ENCODE assay signal across 9 mouse cellular contexts in the genomic region with DNA sequence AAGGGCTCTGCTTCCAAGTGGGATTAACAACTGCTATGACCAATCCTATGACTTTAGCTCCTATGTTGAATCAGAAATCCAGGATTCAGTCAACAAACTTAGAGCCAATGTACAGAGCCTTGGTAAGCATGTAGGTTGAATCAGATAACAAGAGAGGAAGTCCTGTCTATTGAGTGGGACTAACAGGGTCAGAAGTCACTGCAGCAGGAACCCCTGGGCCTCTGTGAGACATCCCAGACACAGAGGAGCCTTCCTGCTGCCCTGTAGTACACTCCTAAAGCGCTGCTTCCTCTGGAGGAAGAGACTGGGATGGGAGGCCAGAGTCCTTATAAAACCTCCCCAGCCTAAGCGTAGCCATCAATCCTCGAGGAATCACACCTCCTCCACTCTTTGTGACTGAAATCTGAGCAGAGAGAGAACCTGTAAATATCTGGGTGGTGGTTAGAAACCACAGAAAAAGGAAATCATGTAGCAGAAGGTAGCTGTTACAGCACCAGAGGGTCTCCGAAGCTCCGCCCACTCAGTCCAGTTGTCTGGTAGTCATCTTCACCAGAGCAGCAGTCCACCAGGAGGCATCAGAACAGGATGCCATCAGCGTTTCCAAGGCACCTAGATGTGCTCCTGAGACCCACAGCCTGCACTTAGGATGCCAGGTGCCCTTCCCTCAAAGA. TPM values are rescaled to one million over a fixed set of nuclear protein-coding genes. Genes with fewer than 3 reads are reported as not detected.
DNase-seq lines count a peak whose midpoint lies in the region; ATAC-seq and TF ChIP-seq lines count a peak whose summit lies in the region.
"Had no signal": no experiment of that assay in that cellular context is flagged by ENCODE, and none has a peak within 500 bp of the region (broad histone marks: within the 10 kb centered on the region; RNA-seq: fewer than 3 reads in every experiment).

No protein-coding gene starts in this region.

- H3K4me2 ChIP-seq in lung, embryonic 16.5 days (ENCODE audit: low read depth, low read length): no peak overlapping the region

- TF ChIP-seq CTCF in lung, adult 2 months (IDR thresholded peaks at IDR 0.05; ENCODE audit: insufficient read depth, low read length): no peak

- H3K36me3 ChIP-seq in lung, embryonic 16.5 days (ENCODE audit: control insufficient read depth, insufficient read depth, low read length): no peaks in the 10 kb centered on the region
- H3K36me3 ChIP-seq in embryonic facial prominence, embryonic 10.5 days (replicated peaks): no peaks in the 10 kb centered on the region

- WGBS in lung, embryonic 16.5 days: 49% methylated on average over 6 of the region's 6 CpGs
- 41% methylated on average over 6 of the region's 6 CpGs for WGBS in lung, adult 2 months
- 55% methylated on average over 6 of the region's 6 CpGs for WGBS in embryonic facial prominence, embryonic 10.5 days

- DNase-seq in lung, adult 2 months: no peak
- peak; percentile 30 for DNase-seq in embryonic facial prominence, embryonic 10.5 days (ENCODE audit: low spot score)
- DNase-seq in kidney, postnatal 14 days: peak; percentile 48
- peak; percentile 52 to 56 for DNase-seq in natural killer cell, adult 2 months (ENCODE audit: low spot score in 2 of 2)
- DNase-seq in layer of hippocampus, adult 9-11 months: no peak
- DNase-seq in Muller cell, postnatal 12 days (ENCODE audit: inconsistent ontology term): no peak
- DNase-seq in ovary, postnatal 36 days (ENCODE audit: low spot score): no peak

- H3K4me3 ChIP-seq in lung, embryonic 16.5 days (ENCODE audit: low read length): no peak overlapping the region
- no peak overlapping the region for H3K4me3 ChIP-seq in lung, adult 2 months (replicated peaks; ENCODE audit: extremely low read depth, low read depth, low read length)
- H3K4me3 ChIP-seq in embryonic facial prominence, embryonic 10.5 days: peak overlapping the region; percentile 20; the same call in 1 of the 2 replicates

- no peaks in the 10 kb centered on the region for H3K9me3 ChIP-seq in lung, embryonic 16.5 days (ENCODE audit: control insufficient read depth, low read length)
- no peaks in the 10 kb centered on the region for H3K9me3 ChIP-seq in embryonic facial prominence, embryonic 10.5 days

- no peaks in the 10 kb centered on the region for H3K27me3 ChIP-seq in lung, embryonic 16.5 days (ENCODE audit: control insufficient read depth, insufficient read depth, low read depth, low read length)
- H3K27me3 ChIP-seq in embryonic facial prominence, embryonic 10.5 days (replicated peaks; ENCODE audit: low read depth, poor library complexity, severe bottlenecking): no peaks in the 10 kb centered on the region

- TF ChIP-seq POLR2A in lung, adult 2 months (IDR thresholded peaks at IDR 0.05; ENCODE audit: borderline replicate concordance, extremely low read depth, low read depth, low read length): no peak

- no peak overlapping the region for H3K9ac ChIP-seq in lung, embryonic 16.5 days (ENCODE audit: low read length)
- H3K9ac ChIP-seq: liver, embryonic 14.5 days had no signal

- H3K27ac ChIP-seq in lung, embryonic 16.5 days (ENCODE audit: low read length): peak overlapping the region; percentile 40; the same call in 1 of the 2 replicates
- peak overlapping the region; percentile 92 for H3K27ac ChIP-seq in embryonic facial prominence, embryonic 10.5 days (replicated peaks)
- H3K27ac ChIP-seq: liver, embryonic 14.5 days had no signal

- peak; percentile 63 for ATAC-seq in lung, embryonic 16.5 days (ENCODE audit: low read depth)

- H3K4me1 ChIP-seq in lung, embryonic 16.5 days (replicated peaks; ENCODE audit: control insufficient read depth, insufficient read depth, low read length): peaks cover 32% of the 10 kb centered on the region
- peaks cover 51% of the 10 kb centered on the region for H3K4me1 ChIP-seq in lung, adult 2 months (ENCODE audit: control insufficient read depth, insufficient read depth, low read length)
- peaks cover 78% of the 10 kb centered on the region for H3K4me1 ChIP-seq in embryonic facial prominence, embryonic 10.5 days

RNA-seq across cellular contexts. Expression of a gene that starts 11.7 kb away (rescaled TPM):
- 14.1 and 14.4 TPM in 2 replicates for polyA plus RNA-seq in lung, embryonic 16.5 days (2015; fragmentation: Nextera tagmentation; extraction: Ambion mirVana)
- polyA plus RNA-seq in lung, adult 2 months (2012; rRNA removed): 23.1 and 24.0 TPM in 2 replicates
- polyA plus RNA-seq in embryonic facial prominence, embryonic 10.5 days (2016; fragmentation: Nextera tagmentation; extraction: Ambion mirVana): 15.5 and 15.8 TPM in 2 replicates

RNA-seq across cellular contexts. Expression of a gene that starts 53.4 kb away (rescaled TPM):
- polyA plus RNA-seq in lung, embryonic 16.5 days (2015; fragmentation: Nextera tagmentation; extraction: Ambion mirVana): 17.9 and 18.2 TPM in 2 replicates
- polyA plus RNA-seq in lung, adult 2 months (2012; rRNA removed): 18.2 and 19.0 TPM in 2 replicates
- 24.1 and 24.2 TPM in 2 replicates for polyA plus RNA-seq in embryonic facial prominence, embryonic 10.5 days (2016; fragmentation: Nextera tagmentation; extraction: Ambion mirVana)

Comparison
In these comparisons a context has a peak if more than half of its experiments do, and no peak if none do; other contexts are left out.
1. DNase-seq: peak in embryonic facial prominence, embryonic 10.5 days (single experiment), kidney, postnatal 14 days (single experiment) and natural killer cell, adult 2 months (2 of 2); none in lung, adult 2 months (single experiment), layer of hippocampus, adult 9-11 months (single experiment), Muller cell, postnatal 12 days (single experiment) and ovary, postnatal 36 days (single experiment).